Mouse (Mus musculus) cerebellum, adult 2 months (tissue): Measurements from ENCODE around the gene Atg5. TPM values are rescaled to one million over a fixed set of nuclear protein-coding genes. Genes with fewer than 3 reads are reported as not detected.

Experiments used
- DNase-seq, 2 experiments: peaks; one replicate each; pipeline ENCODE4 v3.0.0; 2021
- H3K27ac ChIP-seq: fragments of 200-500 bp; 2 replicates; pipeline ENCODE4 v1.5.1; 2012; ENCODE audit warnings: low read length, control low read depth, inconsistent platforms; ENCODE audit not compliant: insufficient read depth
- H3K27me3 ChIP-seq: fragments of 200-500 bp; 2 replicates; pipeline ENCODE4 v1.6.1; 2012; ENCODE audit warnings: inconsistent platforms, mild to moderate bottlenecking, low read length, moderate library complexity; ENCODE audit not compliant: control insufficient read depth, insufficient read depth
- H3K4me1 ChIP-seq: fragments of 200-500 bp; 2 replicates; pipeline ENCODE4 v1.6.1; 2011; ENCODE audit warnings: low read length; ENCODE audit not compliant: control insufficient read depth, insufficient read depth
- H3K4me3 ChIP-seq: fragments of 200-500 bp; replicated peaks from 2 replicates; pipeline ENCODE3; 2011; ENCODE audit warnings: mild to moderate bottlenecking, low read depth, low read length, control low read depth; ENCODE audit not compliant: insufficient read depth
- CTCF ChIP-seq: fragments of 200-500 bp; IDR thresholded peaks from 2 replicates; pipeline ENCODE4 v1.5.1; 2011; ENCODE audit warnings: low read depth, mild to moderate bottlenecking, control low read depth, low read length, moderate library complexity, borderline replicate concordance; ENCODE audit not compliant: insufficient read depth
- POLR2A ChIP-seq: fragments of 200-500 bp; IDR thresholded peaks from 2 replicates; pipeline ENCODE4 v1.6.1; 2011; ENCODE audit warnings: low read length, control low read depth, borderline replicate concordance; ENCODE audit not compliant: insufficient read depth
- whole genome bisulfite sequencing: fragments of 180-500 bp; shearing (Covaris S2); methylation state at CpG from one replicate; pipeline ENCODE4 v1.1.7; 2018; 5-methylcytosine and 5-hydroxymethylcytosine counted together
- polyA plus RNA-seq: library from polyadenylated mRNA; depleted of rRNA; stranded (reverse); fragments of >200 nt; gene quantifications from 2 replicates; pipeline ENCODE4 v1.2.3, GENCODE M21; 2012

The Atg5 gene
- polyA plus RNA-seq, 1 experiment = 21.2 TPM

DNA sequence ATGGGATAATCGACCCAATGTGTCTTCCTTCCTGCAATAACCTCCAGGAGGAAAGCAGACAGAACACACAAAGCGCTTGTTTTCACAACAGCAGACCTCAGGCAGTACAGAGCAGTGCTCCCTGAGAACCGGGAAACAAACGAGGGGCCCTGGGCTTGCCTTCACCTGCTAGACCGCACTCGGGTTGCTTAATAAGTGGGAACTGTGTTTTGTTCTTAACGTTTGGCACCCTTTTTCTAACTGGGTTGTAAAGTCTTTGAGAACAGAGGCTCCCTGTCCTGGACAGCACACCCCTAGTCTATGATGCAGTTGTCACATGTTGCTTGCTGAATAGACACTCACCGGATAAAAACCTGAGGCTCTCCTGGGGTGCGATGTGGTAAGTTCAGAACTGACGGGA lies 115.1 kb downstream of the Atg5 start:
- 94% methylated on average over 10 of the region's 10 CpGs for WGBS
- Histone ChIP-seq H3K4me3 (no peak overlapping the region), H3K27ac (no peak overlapping the region), H3K4me1 (peaks cover 10% of the 10 kb centered on the region), H3K27me3 (no peaks in the 10 kb centered on the region)
- no peak for DNase-seq
- TF ChIP-seq CTCF = no peak
- TF ChIP-seq POLR2A = no peak

DNA sequence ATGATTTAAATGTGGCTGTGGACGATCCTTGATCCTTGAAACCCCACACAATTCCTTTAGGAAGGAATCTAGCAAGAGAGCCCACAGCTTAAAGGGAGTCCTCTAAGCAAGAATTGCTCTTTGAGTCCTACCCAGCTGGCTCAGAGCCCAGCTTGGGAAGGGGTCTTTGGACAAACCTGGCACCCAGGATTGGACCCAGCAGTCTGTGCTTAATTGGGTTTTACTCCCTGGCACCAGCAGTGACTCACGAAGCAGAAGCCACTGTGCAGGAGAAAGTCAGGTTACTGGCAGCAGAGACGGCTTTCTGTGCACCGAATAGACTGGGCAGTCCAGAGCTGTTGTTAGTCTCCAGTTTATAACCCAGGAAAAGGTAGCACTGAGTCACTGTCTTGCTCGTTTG lies 117.1 kb downstream of the Atg5 start:
- WGBS = 60% methylated on average over 5 of the region's 5 CpGs
- Histone ChIP-seq H3K27ac (no peak overlapping the region), H3K4me1 (peaks cover 8% of the 10 kb centered on the region), H3K27me3 (no peaks in the 10 kb centered on the region), H3K4me3 (no peak overlapping the region)
- no peak for DNase-seq
- no peak for TF ChIP-seq POLR2A
- TF ChIP-seq CTCF = no peak

DNA sequence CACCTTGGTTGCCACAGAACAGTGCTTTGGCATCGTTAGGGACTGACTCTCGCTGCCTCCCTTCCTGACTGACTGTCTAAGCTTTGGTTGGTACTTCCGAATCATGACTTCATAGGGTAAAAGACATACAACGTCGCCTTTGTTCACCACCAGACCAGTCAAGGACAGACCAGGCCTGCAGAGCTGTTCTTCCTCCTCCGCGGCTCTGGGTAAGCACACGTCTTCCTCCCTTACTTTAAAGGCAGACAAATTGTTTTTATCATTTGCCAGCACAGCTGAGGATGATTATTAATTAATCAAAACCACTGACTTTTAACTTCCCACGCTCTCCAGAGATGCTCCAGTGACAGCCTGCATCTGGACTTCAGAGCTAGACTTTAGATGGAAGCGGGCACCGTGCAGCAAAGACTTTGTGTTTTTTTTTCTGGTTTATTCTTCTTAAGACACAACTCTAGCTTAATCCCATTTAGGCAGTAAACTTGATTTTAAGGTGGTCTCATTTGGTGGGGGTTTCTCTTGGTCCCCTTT lies 120.6 kb downstream of the Atg5 start:
- 81% methylated on average over 11 of the region's 11 CpGs for WGBS
- TF ChIP-seq CTCF (no peak), POLR2A (no peak)
- Histone ChIP-seq H3K27me3 (no peaks in the 10 kb centered on the region), H3K4me1 (no peaks in the 10 kb centered on the region), H3K4me3 (no peak overlapping the region), H3K27ac (no peak overlapping the region)
- DNase-seq = no peak

DNA sequence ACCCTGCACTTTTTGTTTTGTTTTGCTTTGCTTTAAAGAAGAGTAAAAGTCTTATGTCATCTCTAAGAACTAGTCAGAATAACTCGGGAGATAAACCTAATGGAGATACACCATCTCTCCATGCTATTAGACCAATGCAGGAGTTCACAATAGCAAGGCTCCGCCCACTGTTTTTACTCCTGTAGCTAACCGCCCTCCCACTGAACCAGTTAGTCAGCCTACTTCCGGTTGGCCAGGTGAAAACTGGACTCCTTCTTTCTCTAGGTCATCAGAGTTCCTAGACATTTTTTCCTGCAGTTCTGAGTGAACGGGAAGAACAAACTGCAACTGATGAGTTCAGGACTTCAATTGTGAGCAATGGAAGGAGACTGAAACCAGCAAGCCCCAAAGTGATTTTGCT lies 122.1 kb downstream of the Atg5 start:
- Histone ChIP-seq H3K4me1 (no peaks in the 10 kb centered on the region), H3K27me3 (no peaks in the 10 kb centered on the region), H3K4me3 (no peak overlapping the region), H3K27ac (no peak overlapping the region)
- TF ChIP-seq POLR2A (no peak), CTCF (no peak)
- WGBS = 85% methylated on average over 5 of the region's 5 CpGs
- DNase-seq = no peak

DNA sequence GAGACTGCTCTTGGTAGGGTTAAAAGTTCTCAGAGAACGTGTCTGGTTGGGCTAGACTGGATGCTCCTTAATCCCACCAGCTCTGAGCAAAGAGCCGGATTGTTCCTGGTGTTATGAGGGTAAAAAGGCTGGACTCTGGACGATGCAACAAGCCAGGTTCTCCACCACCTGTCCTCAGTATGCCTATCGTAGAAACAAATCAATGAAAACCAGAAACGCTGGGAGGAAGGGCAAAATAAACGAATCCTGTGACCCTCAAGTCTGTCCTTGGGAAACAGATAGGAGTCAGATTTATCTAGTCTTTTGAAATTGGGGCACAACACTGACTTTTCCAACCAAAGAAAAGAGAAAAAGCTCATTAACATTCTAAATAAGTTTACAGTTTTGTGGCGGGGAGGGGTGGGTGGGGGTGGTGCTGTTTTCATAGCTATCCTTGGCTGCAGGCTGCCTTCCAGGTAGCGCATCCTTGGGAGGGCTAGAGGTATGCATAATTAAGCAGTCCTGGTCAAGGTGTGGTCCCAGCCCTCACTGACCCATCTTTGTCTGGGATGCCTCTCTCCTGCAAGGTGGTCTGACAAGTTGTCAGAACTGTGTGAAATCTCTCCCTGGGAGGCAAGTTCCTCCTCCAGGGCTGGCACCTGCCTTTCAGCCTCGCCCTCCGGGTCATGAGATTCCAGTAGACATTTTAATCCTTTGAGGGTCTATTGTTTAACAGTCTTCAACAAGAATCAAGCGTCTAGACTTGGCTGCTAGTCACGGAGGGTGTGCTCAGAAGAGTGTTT lies 123.5 kb downstream of the Atg5 start:
- no peak for DNase-seq
- Histone ChIP-seq H3K4me1 (no peaks in the 10 kb centered on the region), H3K27me3 (no peaks in the 10 kb centered on the region), H3K4me3 (no peak overlapping the region), H3K27ac (no peak overlapping the region)
- no peak for TF ChIP-seq CTCF
- 74% methylated on average over 12 of the region's 12 CpGs for WGBS

DNA sequence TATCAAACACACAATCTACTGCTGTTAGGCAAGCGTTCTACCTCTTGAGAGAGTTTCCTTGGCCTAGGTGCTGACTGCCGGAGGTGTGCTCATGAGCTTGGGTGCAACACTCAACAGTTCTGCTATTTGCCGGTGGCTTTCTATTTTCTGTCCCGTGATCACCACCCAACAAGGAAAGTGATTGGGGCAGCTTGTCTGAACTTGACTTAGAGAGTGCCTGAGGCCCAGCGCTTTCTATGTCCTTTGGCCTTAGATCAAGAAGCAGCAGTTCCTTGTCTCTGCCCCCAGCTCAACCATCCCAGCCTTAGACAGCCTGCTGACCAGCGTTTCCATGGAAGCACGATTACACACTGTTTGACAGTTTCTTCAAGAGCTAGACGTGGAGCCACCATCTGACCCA lies 124.7 kb downstream of the Atg5 start:
- Histone ChIP-seq H3K27me3 (no peaks in the 10 kb centered on the region), H3K4me3 (no peak overlapping the region), H3K4me1 (no peaks in the 10 kb centered on the region), H3K27ac (no peak overlapping the region)
- DNase-seq = no peak
- TF ChIP-seq CTCF (no peak), POLR2A (no peak)
- WGBS = 53% methylated on average over 8 of the region's 8 CpGs

DNA sequence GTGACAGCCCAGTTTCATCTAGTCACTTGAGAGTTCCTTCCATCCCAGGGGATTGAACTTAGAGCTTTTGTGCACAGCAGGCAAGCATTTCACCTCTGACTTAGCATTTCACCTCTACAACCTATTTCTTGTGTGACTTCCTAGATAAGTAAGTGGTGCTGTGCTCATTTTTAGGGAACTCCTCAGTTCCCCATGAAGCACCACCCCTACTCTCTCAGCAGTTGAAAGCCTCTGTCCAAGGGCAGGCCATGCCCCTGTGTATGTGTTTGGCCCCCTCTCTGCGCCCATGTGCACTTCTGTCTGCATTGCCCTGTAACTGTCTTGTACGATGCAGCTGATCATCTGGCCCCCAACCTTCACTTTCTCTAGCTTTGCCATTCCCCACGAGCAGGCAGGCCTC lies 132.0 kb downstream of the Atg5 start:
- no peak for DNase-seq
- TF ChIP-seq CTCF (no peak), POLR2A (no peak)
- H3K27me3 ChIP-seq = no peaks in the 10 kb centered on the region
- no peaks in the 10 kb centered on the region for H3K4me1 ChIP-seq
- no peak overlapping the region for H3K27ac ChIP-seq
- WGBS = 75% methylated on average over 3 of the region's 3 CpGs
- no peak overlapping the region for H3K4me3 ChIP-seq

DNA sequence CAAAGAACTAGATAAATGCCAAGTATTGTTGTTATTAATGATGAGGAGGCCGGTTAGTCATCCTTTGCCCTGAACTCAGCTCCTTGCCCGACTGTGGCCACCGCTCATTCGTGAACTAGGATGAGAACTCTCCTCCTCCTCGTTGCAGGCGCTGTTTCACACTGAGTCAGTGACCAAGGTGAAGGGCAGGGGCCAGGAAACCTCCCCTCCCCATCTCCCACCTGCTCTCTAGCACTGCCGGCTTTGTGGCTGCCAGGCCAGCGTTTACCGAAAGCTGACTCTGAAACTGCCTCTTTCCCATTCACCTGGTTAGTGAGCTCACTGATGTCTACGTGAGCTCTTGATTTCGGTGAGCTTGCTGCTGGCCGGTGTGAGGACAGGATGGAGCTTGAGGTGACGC lies 132.4 kb downstream of the Atg5 start:
- no peaks in the 10 kb centered on the region for H3K27me3 ChIP-seq
- H3K27ac ChIP-seq = no peak overlapping the region
- H3K4me3 ChIP-seq = no peak overlapping the region
- no peaks in the 10 kb centered on the region for H3K4me1 ChIP-seq
- no peak for TF ChIP-seq POLR2A
- no peak for TF ChIP-seq CTCF
- WGBS = 80% methylated on average over 13 of the region's 13 CpGs
- no peak for DNase-seq
